Mouse (Mus musculus) lung, postnatal 0 days (tissue): ENCODE data around the gene Ndufa6.

Experiments
- CTCF ChIP-seq: IDR thresholded peaks from 2 replicates; pipeline ENCODE4 v1.5.1; 2016; ENCODE audit warnings: antibody characterized with exemption, mild to moderate bottlenecking
- EP300 ChIP-seq: IDR thresholded peaks from 2 replicates; pipeline ENCODE4 v1.6.1; 2016; ENCODE audit warnings: antibody characterized with exemption, mild to moderate bottlenecking, control low read depth

GRCm38 (mm10) chr15:82375855-82376254, 21.7 kb upstream of the Ndufa6 start:
- no peak for TF ChIP-seq CTCF
- TF ChIP-seq EP300, result no peak
